Mouse (Mus musculus): ENCODE data around the gene Klhl2. TPM values are rescaled to one million over a fixed set of nuclear protein-coding genes. Genes with fewer than 3 reads are reported as not detected.

Klhl2 gene
- 0.04 TPM in 1 of 2 replicates, not detected in the other for polyA plus RNA-seq (2012)

- Histone ChIP-seq H3K27me3 (ENCODE audit: control insufficient read depth) (peaks cover 37% of the 10 kb centered on the region), H3K4me3 (replicated peaks) (peak within 1 kb of the TSS; percentile 66), H3K4me1 (ENCODE audit: control insufficient read depth) (peaks cover 8% of the 10 kb centered on the region), H3K36me3 (ENCODE audit: control insufficient read depth) (no peaks in the 10 kb centered on the region), H3K9me3 (ENCODE audit: control insufficient read depth, low read length) (no peaks in the 10 kb centered on the region)
- no peak for TF ChIP-seq GATA1 (IDR thresholded peaks at IDR 0.05; ENCODE audit: low read length)
- TF ChIP-seq TAL1 (IDR thresholded peaks at IDR 0.05; ENCODE audit: low read length) = no peak
Measured at GRCm38 (mm10) chr8:64849897-64850541, at the start of gene Klhl2. TSS of gene Klhl2 (minus strand) at chr8:64850017.

GRCm38 (mm10) chr8:64898710-64899109, 48.9 kb upstream of the Klhl2 start:
- TF ChIP-seq TAL1 (IDR thresholded peaks at IDR 0.05; ENCODE audit: low read length) (no peak), GATA1 (IDR thresholded peaks at IDR 0.05; ENCODE audit: low read length) (no peak)
- H3K27me3 ChIP-seq (ENCODE audit: control insufficient read depth) = no peaks in the 10 kb centered on the region
- H3K4me1 ChIP-seq (ENCODE audit: control insufficient read depth) = no peaks in the 10 kb centered on the region
- H3K4me3 ChIP-seq (replicated peaks) = no peak overlapping the region
- H3K9me3 ChIP-seq (ENCODE audit: control insufficient read depth, low read length) = no peaks in the 10 kb centered on the region
- H3K36me3 ChIP-seq (ENCODE audit: control insufficient read depth) = no peaks in the 10 kb centered on the region

- Histone ChIP-seq H3K4me3 (replicated peaks) (no peak overlapping the region), H3K27me3 (ENCODE audit: control insufficient read depth) (no peaks in the 10 kb centered on the region), H3K4me1 (ENCODE audit: control insufficient read depth) (no peaks in the 10 kb centered on the region), H3K36me3 (ENCODE audit: control insufficient read depth) (no peaks in the 10 kb centered on the region), H3K9me3 (ENCODE audit: control insufficient read depth, low read length) (no peaks in the 10 kb centered on the region)
- TF ChIP-seq GATA1 (IDR thresholded peaks at IDR 0.05; ENCODE audit: low read length) (no peak), TAL1 (IDR thresholded peaks at IDR 0.05; ENCODE audit: low read length) (no peak)
Measured at GRCm38 (mm10) chr8:64896731-64897130, 46.9 kb upstream of the Klhl2 start.

DNA sequence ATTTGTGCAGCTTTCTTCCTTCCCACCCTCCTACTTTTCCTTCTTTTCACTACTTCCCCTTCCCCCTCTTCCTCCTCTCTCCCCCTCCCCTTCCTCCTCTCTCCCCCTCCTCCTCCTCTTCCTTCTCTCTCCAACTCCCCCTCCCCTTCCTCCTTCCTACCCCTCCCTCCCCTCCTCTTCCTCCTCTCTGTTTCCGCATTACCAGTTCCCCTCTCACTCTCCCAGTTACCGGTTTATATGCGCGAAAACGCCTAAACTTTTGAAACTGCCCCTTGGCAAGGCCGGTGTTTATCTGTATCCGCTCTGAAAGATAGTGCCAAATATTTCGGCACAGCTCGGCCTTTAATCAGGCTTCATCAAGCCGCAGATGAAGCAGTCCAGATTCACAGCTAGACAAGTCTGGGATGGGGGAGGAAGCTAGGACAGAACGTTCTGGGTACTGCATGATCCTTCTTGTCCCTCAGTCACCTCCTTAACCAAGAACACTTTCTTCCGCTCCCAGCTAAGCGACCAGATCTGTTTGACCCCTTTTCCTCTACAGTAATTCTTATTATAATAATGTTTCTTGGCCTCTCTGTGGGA, 30.9 kb upstream of the Klhl2 start:
- H3K4me1 ChIP-seq (ENCODE audit: control insufficient read depth) = no peaks in the 10 kb centered on the region
- TF ChIP-seq GATA1 (IDR thresholded peaks at IDR 0.05; ENCODE audit: low read length) (no peak), TAL1 (IDR thresholded peaks at IDR 0.05; ENCODE audit: low read length) (no peak)
- no peaks in the 10 kb centered on the region for H3K9me3 ChIP-seq (ENCODE audit: control insufficient read depth, low read length)
- no peaks in the 10 kb centered on the region for H3K27me3 ChIP-seq (ENCODE audit: control insufficient read depth)
- H3K36me3 ChIP-seq (ENCODE audit: control insufficient read depth) = no peaks in the 10 kb centered on the region
- no peak overlapping the region for H3K4me3 ChIP-seq (replicated peaks)

DNA sequence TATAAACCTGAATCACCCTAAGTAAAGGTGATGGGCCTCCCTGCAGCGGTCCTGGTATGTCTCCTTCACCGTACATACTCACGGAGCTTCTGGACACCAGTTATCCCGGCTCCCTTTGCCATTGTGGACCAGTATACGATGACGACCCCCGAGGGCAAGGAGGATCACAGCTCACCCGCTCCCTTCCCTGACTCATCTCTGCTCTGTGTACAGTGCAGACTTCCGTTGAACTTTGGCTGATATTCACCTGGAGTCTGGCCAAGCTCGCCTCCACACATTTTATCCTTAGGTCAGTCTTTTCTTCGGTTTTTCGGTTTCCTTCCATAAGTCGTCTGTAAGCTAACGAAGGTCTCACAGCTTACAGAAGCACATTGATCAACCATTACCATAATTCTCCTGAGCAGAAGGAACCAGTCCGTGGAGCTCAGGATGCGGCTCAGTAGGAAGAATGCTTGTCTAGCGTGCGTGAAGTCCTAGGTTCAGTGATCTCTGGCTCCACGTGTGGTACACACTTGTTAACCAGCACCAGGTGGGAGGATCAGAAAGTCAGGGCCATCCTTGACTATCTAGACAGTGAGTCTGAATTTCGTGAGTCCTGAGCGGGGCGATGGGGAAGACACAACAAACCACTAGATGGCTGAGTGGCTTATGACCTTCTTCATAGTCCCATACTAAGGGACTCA, 28.0 kb upstream of the Klhl2 start:
- Histone ChIP-seq H3K27me3 (ENCODE audit: control insufficient read depth) (no peaks in the 10 kb centered on the region), H3K9me3 (ENCODE audit: control insufficient read depth, low read length) (no peaks in the 10 kb centered on the region), H3K4me3 (replicated peaks) (no peak overlapping the region), H3K36me3 (ENCODE audit: control insufficient read depth) (no peaks in the 10 kb centered on the region), H3K4me1 (ENCODE audit: control insufficient read depth) (no peaks in the 10 kb centered on the region)
- TF ChIP-seq TAL1 (IDR thresholded peaks at IDR 0.05; ENCODE audit: low read length) (no peak), GATA1 (IDR thresholded peaks at IDR 0.05; ENCODE audit: low read length) (no peak)

- TF ChIP-seq GATA1 (IDR thresholded peaks at IDR 0.05; ENCODE audit: low read length) = no peak
- TF ChIP-seq TAL1 (IDR thresholded peaks at IDR 0.05; ENCODE audit: low read length) = no peak
- no peaks in the 10 kb centered on the region for H3K4me1 ChIP-seq (ENCODE audit: control insufficient read depth)
Measured at GRCm38 (mm10) chr8:64871469-64872165, 21.8 kb upstream of the Klhl2 start.

DNA sequence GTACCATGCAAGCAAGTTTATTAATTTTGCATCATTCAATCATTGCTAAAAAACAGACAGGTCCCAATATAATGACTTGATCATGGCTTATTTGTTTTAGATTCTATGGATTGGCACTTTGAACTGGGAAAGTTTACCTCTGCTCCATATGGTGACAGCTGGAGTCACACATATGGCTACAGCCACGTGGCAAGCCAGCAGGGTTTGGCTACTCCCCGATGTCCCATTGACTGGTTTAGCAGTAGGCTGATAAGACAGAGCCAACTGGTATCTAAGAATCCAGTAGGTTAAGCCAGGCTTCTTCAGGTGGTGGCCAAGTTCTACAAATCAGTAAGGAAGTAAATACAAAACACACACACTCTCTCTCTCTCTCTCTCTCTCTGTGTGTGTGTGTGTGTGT, 20.4 kb upstream of the Klhl2 start:
- no peaks in the 10 kb centered on the region for H3K27me3 ChIP-seq (ENCODE audit: control insufficient read depth)
- no peaks in the 10 kb centered on the region for H3K4me1 ChIP-seq (ENCODE audit: control insufficient read depth)
- H3K9me3 ChIP-seq (ENCODE audit: control insufficient read depth, low read length) = 0 out of 2 replicates have a peak, but pooled peaks cover 2% of the 10 kb centered on the region
- H3K4me3 ChIP-seq (replicated peaks) = no peak overlapping the region
- H3K36me3 ChIP-seq (ENCODE audit: control insufficient read depth) = no peaks in the 10 kb centered on the region
- no peak for TF ChIP-seq GATA1 (IDR thresholded peaks at IDR 0.05; ENCODE audit: low read length)
- no peak for TF ChIP-seq TAL1 (IDR thresholded peaks at IDR 0.05; ENCODE audit: low read length)

More at GRCm38 (mm10) chr8:64871469-64872165, 21.8 kb upstream of the Klhl2 start:
- no peaks in the 10 kb centered on the region for H3K36me3 ChIP-seq (ENCODE audit: control insufficient read depth)
- no peak overlapping the region for H3K4me3 ChIP-seq (replicated peaks)
- H3K27me3 ChIP-seq (ENCODE audit: control insufficient read depth) = no peaks in the 10 kb centered on the region
- 0 out of 2 replicates have a peak, but pooled peaks cover 2% of the 10 kb centered on the region for H3K9me3 ChIP-seq (ENCODE audit: control insufficient read depth, low read length)

DNA sequence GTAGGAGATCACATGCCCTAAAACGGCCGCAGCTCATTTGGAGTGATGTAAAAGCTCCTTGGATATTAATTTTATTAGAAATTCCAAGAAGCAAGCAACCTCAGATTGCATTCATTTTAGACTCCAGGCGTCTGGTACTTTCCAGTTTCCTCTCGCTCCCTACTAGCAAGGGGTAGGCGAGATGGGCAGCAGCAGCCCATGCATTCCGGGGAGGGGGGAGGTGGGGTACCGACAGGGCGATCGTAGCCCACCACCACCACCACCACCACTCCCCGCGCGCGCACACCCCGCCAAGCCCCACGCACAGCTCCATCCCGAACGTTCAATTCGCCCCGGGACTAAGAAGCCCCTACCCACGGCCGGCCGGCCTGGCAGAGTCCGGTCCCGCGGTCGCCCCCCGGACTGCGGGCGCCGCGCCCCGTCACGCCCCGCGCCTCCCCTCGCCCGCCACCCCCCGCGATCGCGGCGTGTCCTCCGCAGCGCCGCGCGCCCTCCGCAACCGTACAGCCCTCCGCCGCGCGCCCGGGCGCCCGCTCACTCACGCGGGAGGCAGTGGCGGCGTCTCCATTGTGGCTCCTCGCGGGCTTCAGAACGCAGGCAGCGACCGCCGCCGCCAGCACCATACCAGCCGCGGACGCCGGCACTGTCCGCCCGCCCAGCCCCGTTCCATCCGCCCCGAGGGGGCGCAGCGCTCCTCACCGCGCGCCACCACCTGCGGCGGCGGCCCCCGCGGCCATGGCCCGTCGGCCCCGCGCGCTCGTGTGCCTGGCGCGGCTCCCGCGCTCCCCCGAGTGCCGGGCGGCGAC, 523 bp downstream of the Klhl2 start:
- no peaks in the 10 kb centered on the region for H3K36me3 ChIP-seq (ENCODE audit: control insufficient read depth)
- peaks cover 37% of the 10 kb centered on the region for H3K27me3 ChIP-seq (ENCODE audit: control insufficient read depth)
- H3K9me3 ChIP-seq (ENCODE audit: control insufficient read depth, low read length) = no peaks in the 10 kb centered on the region
- TF ChIP-seq TAL1 (IDR thresholded peaks at IDR 0.05; ENCODE audit: low read length) (no peak), GATA1 (IDR thresholded peaks at IDR 0.05; ENCODE audit: low read length) (no peak)
- peak overlapping the region; percentile 66 for H3K4me3 ChIP-seq (replicated peaks)
- peaks cover 8% of the 10 kb centered on the region for H3K4me1 ChIP-seq (ENCODE audit: control insufficient read depth)

Data from erythroblast, embryonic 14.5 days (primary cell).